Comparison of ENCODE assay signal across 17 mouse cellular contexts in the genomic region with DNA sequence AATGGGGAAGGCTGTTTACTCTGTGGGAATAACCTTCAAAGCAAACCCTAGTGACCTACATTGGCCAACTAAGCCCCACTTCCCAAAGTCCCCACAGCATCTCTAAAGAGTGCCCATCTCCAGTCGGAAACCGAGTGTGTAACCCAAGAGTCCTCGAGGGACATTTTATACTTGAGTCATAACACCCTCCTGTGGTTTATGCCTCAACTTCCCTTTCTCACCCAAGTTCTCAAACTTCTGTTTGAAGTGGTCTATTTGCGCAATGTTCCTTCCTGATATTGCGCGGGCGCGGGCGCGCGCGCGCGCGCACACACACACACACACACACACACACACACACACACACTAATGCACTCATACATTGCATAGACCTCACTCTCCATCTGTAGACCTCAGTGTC.
DNase-seq lines count a peak whose midpoint lies in the region.
"Had no signal": no experiment of that assay in that cellular context is flagged by ENCODE, and none has a peak within 500 bp of the region (broad histone marks: within the 10 kb centered on the region; RNA-seq: fewer than 3 reads in every experiment).

No protein-coding gene starts in this region.

- peak; percentile 39 for DNase-seq in heart, adult 11 months
- no peak for DNase-seq in heart, adult 18-20 months
- peak; percentile 1 for DNase-seq in lung, postnatal 36 days
- DNase-seq in lung, postnatal 4 days, result no peak
- DNase-seq in monocyte, adult 2 months (ENCODE audit: low read depth in 1 of 2, low spot score in 2 of 2), result peak; percentile 30 to 41
- no peak for DNase-seq in adrenal gland, postnatal 14 days
- no peak for DNase-seq in cerebellum, postnatal 36 days
- DNase-seq: adrenal gland, postnatal 36 days; cerebellum, adult 11 months; cerebellum, adult 9-11 months; heart, postnatal 10 days; kidney, adult 9 months; kidney, postnatal 25 days; layer of hippocampus, postnatal 36 days; lung, embryonic 14.5 days; right cerebral cortex, adult 18-20 months; thymus, postnatal 25 days had no signal

Comparison
In these comparisons a context has a peak if more than half of its experiments do, and no peak if none do; other contexts are left out.
1. DNase-seq: peak in heart, adult 11 months (single experiment), lung, postnatal 36 days (single experiment) and monocyte, adult 2 months (2 of 2); none in heart, adult 18-20 months (0 of 2), lung, postnatal 4 days (0 of 2), adrenal gland, postnatal 14 days (single experiment) and cerebellum, postnatal 36 days (0 of 2).